Mouse (Mus musculus) neural tube, embryonic 15.5 days (tissue): ENCODE data around the gene P4ha2. TPM values are rescaled to one million over a fixed set of nuclear protein-coding genes. Genes with fewer than 3 reads are reported as not detected.

Source experiments
- ATAC-seq: fragments of 200-750 bp; cut with Nextera tagmentation; 2 replicates; pipeline ENCODE4 v1.8.0; 2017; ENCODE audit warnings: mild to moderate bottlenecking, moderate TSS enrichment, moderate library complexity; ENCODE audit not compliant: low FRiP score
- H3K27ac ChIP-seq: fragments of 300-500 bp; sonication (generic); replicated peaks from 2 replicates; pipeline ENCODE4 v1.5.1; 2015; ENCODE audit warnings: mild to moderate bottlenecking, inconsistent platforms
- H3K27me3 ChIP-seq: fragments of 300-500 bp; sonication (generic); replicated peaks from 2 replicates; pipeline ENCODE4 v1.6.1; 2015; ENCODE audit warnings: inconsistent platforms
- H3K36me3 ChIP-seq: fragments of 300-500 bp; sonication (generic); 2 replicates; pipeline ENCODE4 v1.6.1; 2015; ENCODE audit warnings: inconsistent platforms
- H3K4me1 ChIP-seq: fragments of 300-500 bp; sonication (generic); 2 replicates; pipeline ENCODE4 v1.6.1; 2015; ENCODE audit warnings: inconsistent platforms
- H3K4me2 ChIP-seq: fragments of 300-500 bp; sonication (generic); 2 replicates; pipeline ENCODE4 v1.6.1; 2015; ENCODE audit warnings: inconsistent platforms, mild to moderate bottlenecking, moderate library complexity
- H3K4me3 ChIP-seq: fragments of 300-500 bp; sonication (generic); replicated peaks from 2 replicates; pipeline ENCODE4 v1.5.1; 2015; ENCODE audit warnings: mild to moderate bottlenecking, inconsistent platforms
- H3K9ac ChIP-seq: fragments of 300-500 bp; sonication (generic); replicated peaks from 2 replicates; pipeline ENCODE4 v1.6.1; 2015; ENCODE audit warnings: mild to moderate bottlenecking, inconsistent platforms
- H3K9me3 ChIP-seq: fragments of 300-500 bp; sonication (generic); replicated peaks from 2 replicates; pipeline ENCODE4 v1.6.1; 2016; ENCODE audit warnings: inconsistent platforms
- WGBS: fragments of 180-500 bp; shearing (Covaris S2); methylation state at CpG from one replicate; pipeline ENCODE4 v1.1.7; 2015; ENCODE audit warnings: mixed read lengths; 5-methylcytosine and 5-hydroxymethylcytosine counted together
- polyA plus RNA-seq: library from polyadenylated mRNA; unstranded; fragments of >200 nt; fragmentation: Nextera tagmentation; extraction: Ambion mirVana; gene quantifications from 2 replicates; pipeline ENCODE4 v1.2.1, GENCODE M21; 2015

P4ha2 gene
- polyA plus RNA-seq, 1 experiment from 2014 or later: 16.7 TPM

- WGBS: 68% methylated on average over 2 of the region's 2 CpGs
- ATAC-seq: no peak
Measured at GRCm38 (mm10) chr11:54171175-54171574, 71.3 kb downstream of the P4ha2 start.

GRCm38 (mm10) chr11:54174226-54174625 lies 74.3 kb downstream of the P4ha2 start:
- Histone ChIP-seq H3K27ac (no peak overlapping the region), H3K9me3 (no peaks in the 10 kb centered on the region), H3K4me1 (no peaks in the 10 kb centered on the region), H3K36me3 (no peaks in the 10 kb centered on the region), H3K27me3 (no peaks in the 10 kb centered on the region), H3K4me2 (no peak overlapping the region), H3K9ac (no peak overlapping the region), H3K4me3 (no peak overlapping the region)
- WGBS: 98% methylated on average over 4 of the region's 4 CpGs
- ATAC-seq: no peak

More at GRCm38 (mm10) chr11:54171175-54171574, 71.3 kb downstream of the P4ha2 start:
- no peak overlapping the region for H3K27ac ChIP-seq
- H3K9ac ChIP-seq: no peak overlapping the region
- no peaks in the 10 kb centered on the region for H3K4me1 ChIP-seq
- no peaks in the 10 kb centered on the region for H3K36me3 ChIP-seq
- no peaks in the 10 kb centered on the region for H3K9me3 ChIP-seq
- no peak overlapping the region for H3K4me2 ChIP-seq
- no peak overlapping the region for H3K4me3 ChIP-seq
- no peaks in the 10 kb centered on the region for H3K27me3 ChIP-seq

GRCm38 (mm10) chr11:54174877-54175276 lies 75.0 kb downstream of the P4ha2 start:
- 77% methylated on average over 2 of the region's 2 CpGs for WGBS
- H3K4me1 ChIP-seq: no peaks in the 10 kb centered on the region
- ATAC-seq: no peak

More at GRCm38 (mm10) chr11:54174877-54175276, 75.0 kb downstream of the P4ha2 start:
- Histone ChIP-seq H3K4me3 (no peak overlapping the region), H3K9me3 (no peaks in the 10 kb centered on the region), H3K4me2 (no peak overlapping the region), H3K27me3 (no peaks in the 10 kb centered on the region), H3K36me3 (no peaks in the 10 kb centered on the region), H3K9ac (no peak overlapping the region), H3K27ac (no peak overlapping the region)

Other genes starting within 250 kb of the P4ha2 start
- 0.79 and 2.8 TPM in 2 replicates for gene Gm12216, start 240.8 kb upstream of the P4ha2 start, polyA plus RNA-seq
- 8.6 and 10.6 TPM in 2 replicates for gene Slc22a5, start 208.4 kb upstream of the P4ha2 start, polyA plus RNA-seq
- gene Slc22a21, start 119.8 kb upstream of the P4ha2 start, polyA plus RNA-seq: 4.5 and 4.7 TPM in 2 replicates
- gene Slc22a4, start 72.0 kb upstream of the P4ha2 start, polyA plus RNA-seq: 5.9 TPM in 2 replicates
- gene Pdlim4, start 31.1 kb upstream of the P4ha2 start, polyA plus RNA-seq: 34.4 and 45.7 TPM in 2 replicates
- not detected in 2 replicates for gene Csf2, start 149.6 kb downstream of the P4ha2 start, polyA plus RNA-seq
- not detected in 2 replicates for gene Il3, start 167.2 kb downstream of the P4ha2 start, polyA plus RNA-seq
- gene Acsl6, start 203.7 kb downstream of the P4ha2 start, polyA plus RNA-seq: 40.1 and 47.3 TPM in 2 replicates